7 mouse cellular contexts compared by ENCODE assay signal in genomic region chr10:78244438-78245224, GRCm38 (mm10). TPM values are rescaled to one million over a fixed set of nuclear protein-coding genes. Genes with fewer than 3 reads are reported as not detected.
DNase-seq lines count a peak whose midpoint lies in the region; ATAC-seq and TF ChIP-seq lines count a peak whose summit lies in the region.

Gene Trappc10 (minus strand): TSS chr10:78244641.

- TF ChIP-seq POLR2A in small intestine, adult 2 months (IDR thresholded peaks at IDR 0.05; ENCODE audit: low read depth, low read length) = peak; percentile 43

- no peaks in the 10 kb centered on the region for H3K9me3 ChIP-seq in intestine, postnatal 0 days (ENCODE audit: control insufficient read depth)
- H3K9me3 ChIP-seq in midbrain, embryonic 12.5 days = no peaks in the 10 kb centered on the region

- 0 out of 2 replicates have a peak, but pooled peaks have one; percentile 2 for TF ChIP-seq CTCF in intestine, postnatal 0 days (IDR thresholded peaks at IDR 0.05; ENCODE audit: low read depth)
- TF ChIP-seq CTCF in small intestine, adult 2 months (IDR thresholded peaks at IDR 0.05; ENCODE audit: extremely low read depth, insufficient read length, insufficient replicate concordance, low read depth, low read length) = no peak

- peak within 1 kb of the TSS; percentile 85 for H3K9ac ChIP-seq in intestine, postnatal 0 days (ENCODE audit: low read depth, low read length)
- peak within 1 kb of the TSS; percentile 90 for H3K9ac ChIP-seq in midbrain, embryonic 12.5 days (replicated peaks)

- intact Hi-C loops in left cerebral cortex, postnatal 4 days (cut with DNase I) = no loop called here

- H3K4me3 ChIP-seq in intestine, postnatal 0 days (ENCODE audit: low read depth, low read length) = peak within 1 kb of the TSS; percentile 78
- peak within 1 kb of the TSS; percentile 94 for H3K4me3 ChIP-seq in midbrain, embryonic 12.5 days
- peak within 1 kb of the TSS; percentile 84 for H3K4me3 ChIP-seq in small intestine, adult 2 months (ENCODE audit: low read depth, low read length)

- under 1% methylated on average over 56 of the region's 74 CpGs for WGBS in intestine, postnatal 0 days
- under 1% methylated on average over 44 of the region's 74 CpGs for WGBS in midbrain, embryonic 12.5 days
- under 1% methylated on average over 73 of the region's 74 CpGs for WGBS in small intestine, adult 2 months

- ATAC-seq in intestine, postnatal 0 days = peak; percentile 92
- peak; percentile 97 for ATAC-seq in midbrain, embryonic 12.5 days (ENCODE audit: low FRiP score, low read depth)

- no peaks in the 10 kb centered on the region for H3K36me3 ChIP-seq in intestine, postnatal 0 days (ENCODE audit: control insufficient read depth, insufficient read depth)
- no peaks in the 10 kb centered on the region for H3K36me3 ChIP-seq in midbrain, embryonic 12.5 days
- peaks cover 1% of the 10 kb centered on the region; the same call in 1 of the 2 replicates for H3K36me3 ChIP-seq in small intestine, adult 2 months (ENCODE audit: control insufficient read depth, insufficient read depth, low read length)

- DNase-seq in adrenal gland, adult 8-10 months = peak; percentile 82
- DNase-seq in embryo, embryonic 9.5 days (ENCODE audit: extremely low spot score) = peak; percentile 83
- DNase-seq in gonadal fat pad, adult 2 months (ENCODE audit: low read depth) = no peak
- DNase-seq in left cerebral cortex, postnatal 4 days = peak; percentile 84

- H3K4me2 ChIP-seq in intestine, postnatal 0 days (replicated peaks; ENCODE audit: low read depth) = peak within 1 kb of the TSS; percentile 91
- H3K4me2 ChIP-seq in midbrain, embryonic 12.5 days (replicated peaks) = peak within 1 kb of the TSS; percentile 93

- no peaks in the 10 kb centered on the region for H3K27me3 ChIP-seq in intestine, postnatal 0 days (replicated peaks; ENCODE audit: control insufficient read depth, insufficient read depth, low read length)
- H3K27me3 ChIP-seq in midbrain, embryonic 12.5 days = 0 out of 2 replicates have a peak, but pooled peaks cover 7% of the 10 kb centered on the region
- no peaks in the 10 kb centered on the region for H3K27me3 ChIP-seq in small intestine, adult 2 months (ENCODE audit: control insufficient read depth, insufficient read depth, low read length)

- H3K4me1 ChIP-seq in intestine, postnatal 0 days (replicated peaks; ENCODE audit: control insufficient read depth, insufficient read depth, low read length) = no peaks in the 10 kb centered on the region
- H3K4me1 ChIP-seq in midbrain, embryonic 12.5 days = peaks cover 21% of the 10 kb centered on the region
- peaks cover 12% of the 10 kb centered on the region for H3K4me1 ChIP-seq in small intestine, adult 2 months (ENCODE audit: control insufficient read depth, insufficient read depth, insufficient read length, low read length)

- peak within 1 kb of the TSS; percentile 91 for H3K27ac ChIP-seq in intestine, postnatal 0 days (ENCODE audit: low read depth, low read length)
- peak within 1 kb of the TSS; percentile 67 for H3K27ac ChIP-seq in midbrain, embryonic 12.5 days (replicated peaks)
- peak within 1 kb of the TSS; percentile 80 for H3K27ac ChIP-seq in small intestine, adult 2 months (ENCODE audit: insufficient read depth, low read depth, low read length)

RNA-seq across cellular contexts. Expression of gene Trappc10, which starts in this region (rescaled TPM):
- total RNA-seq in adrenal gland, adult 8-10 months (2022) = 10 to 100 TPM; 59.1 to 66.4 (median 60.2) TPM
- 62.3 and 76.1 TPM in 2 replicates for polyA plus RNA-seq in gonadal fat pad, adult 2 months (2012; rRNA removed)
- 28.1 and 32.1 TPM in 2 replicates for polyA plus RNA-seq in intestine, postnatal 0 days (2015; fragmentation: Nextera tagmentation; extraction: Ambion mirVana)
- total RNA-seq in left cerebral cortex, postnatal 4 days (2021) = 10 to 100 TPM; 85.8 to 86.5 TPM
- polyA plus RNA-seq in midbrain, embryonic 12.5 days (2016; fragmentation: Nextera tagmentation; extraction: Ambion mirVana) = 21.7 and 26.2 TPM in 2 replicates
- 35.1 and 69.9 TPM in 2 replicates for polyA plus RNA-seq in small intestine, adult 2 months (2012; rRNA removed)
